Mouse (Mus musculus): ENCODE measurements around the gene Akap2. TPM values are rescaled to one million over a fixed set of nuclear protein-coding genes. Genes with fewer than 3 reads are reported as not detected.

The Akap2 gene
- polyA plus RNA-seq, 1 experiment = 37.8 TPM

- DNase-seq (ENCODE audit: low spot score) = no peak
Observed at GRCm38 (mm10) chr4:57755085-57755484, 37.6 kb downstream of the Akap2 start.

DNA sequence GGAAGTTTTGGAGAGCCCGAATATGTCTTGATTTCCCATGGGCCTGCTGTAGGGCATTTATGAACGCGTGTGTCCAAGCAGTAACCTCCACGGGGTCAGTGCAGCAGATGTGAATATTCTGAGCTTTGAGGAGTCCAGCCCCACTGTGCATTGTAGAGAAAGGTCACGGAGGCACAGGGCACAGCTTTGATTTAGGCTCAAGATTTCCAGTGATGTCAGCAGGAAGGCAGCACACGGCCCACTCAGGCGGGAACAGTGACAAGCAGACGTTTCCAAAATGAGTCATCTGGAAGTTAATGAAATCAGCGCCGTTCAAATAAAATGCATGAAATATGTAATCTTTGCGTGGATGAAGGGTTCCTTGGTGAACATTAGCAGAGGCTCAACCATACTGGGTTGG lies 40.5 kb downstream of the Akap2 start:
- no peak for DNase-seq (ENCODE audit: low spot score)

DNA sequence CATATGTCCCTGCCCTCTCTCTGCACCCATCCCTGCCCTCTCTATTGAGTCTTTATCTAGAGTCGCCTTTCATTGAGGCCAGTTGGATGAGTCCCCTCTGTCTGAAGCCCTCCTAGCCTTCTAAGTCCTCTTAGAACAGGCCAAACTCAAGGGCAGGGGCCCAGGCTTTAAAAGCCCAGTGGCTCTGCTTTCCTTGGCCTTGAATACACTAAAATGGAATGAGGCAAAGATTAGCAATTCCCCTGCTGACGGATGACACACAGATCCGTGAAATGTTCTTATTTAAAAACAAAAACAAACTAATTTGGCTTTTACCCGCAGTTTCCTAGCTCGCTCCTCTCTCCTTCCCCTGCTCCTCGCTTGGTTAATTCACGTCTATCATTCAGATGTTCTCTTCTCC lies 45.0 kb downstream of the Akap2 start:
- no peak for DNase-seq (ENCODE audit: low spot score)

- no peak for DNase-seq (ENCODE audit: low spot score)
Observed at GRCm38 (mm10) chr4:57764392-57764791, 46.9 kb downstream of the Akap2 start.

- DNase-seq (ENCODE audit: low spot score) = no peak
Observed at GRCm38 (mm10) chr4:57764926-57765325, 47.5 kb downstream of the Akap2 start.

GRCm38 (mm10) chr4:57765806-57766205 lies 48.3 kb downstream of the Akap2 start:
- no peak for DNase-seq (ENCODE audit: low spot score)

DNA sequence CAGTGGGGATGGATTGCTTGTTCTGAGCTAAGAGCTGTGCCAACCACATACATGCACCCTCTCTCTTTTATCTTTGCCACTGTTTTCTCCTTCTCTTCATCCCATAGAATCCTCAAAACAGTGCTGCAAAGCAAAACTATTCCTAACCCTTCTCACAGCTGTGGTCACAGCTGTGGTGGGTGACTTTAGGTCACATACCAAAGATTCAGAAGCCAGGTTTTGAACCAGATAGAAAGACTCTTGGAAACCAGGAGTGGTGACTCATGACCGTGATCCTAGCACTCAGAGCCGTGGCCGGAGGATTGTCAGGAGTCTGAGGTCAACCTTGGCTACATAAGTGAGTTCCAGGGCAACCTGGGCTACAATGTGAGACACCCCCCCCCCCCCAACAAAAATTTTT lies 51.5 kb downstream of the Akap2 start:
- DNase-seq (ENCODE audit: low spot score) = no peak

- DNase-seq (ENCODE audit: low spot score) = no peak
Observed at GRCm38 (mm10) chr4:57770185-57770823, 52.8 kb downstream of the Akap2 start.

DNA sequence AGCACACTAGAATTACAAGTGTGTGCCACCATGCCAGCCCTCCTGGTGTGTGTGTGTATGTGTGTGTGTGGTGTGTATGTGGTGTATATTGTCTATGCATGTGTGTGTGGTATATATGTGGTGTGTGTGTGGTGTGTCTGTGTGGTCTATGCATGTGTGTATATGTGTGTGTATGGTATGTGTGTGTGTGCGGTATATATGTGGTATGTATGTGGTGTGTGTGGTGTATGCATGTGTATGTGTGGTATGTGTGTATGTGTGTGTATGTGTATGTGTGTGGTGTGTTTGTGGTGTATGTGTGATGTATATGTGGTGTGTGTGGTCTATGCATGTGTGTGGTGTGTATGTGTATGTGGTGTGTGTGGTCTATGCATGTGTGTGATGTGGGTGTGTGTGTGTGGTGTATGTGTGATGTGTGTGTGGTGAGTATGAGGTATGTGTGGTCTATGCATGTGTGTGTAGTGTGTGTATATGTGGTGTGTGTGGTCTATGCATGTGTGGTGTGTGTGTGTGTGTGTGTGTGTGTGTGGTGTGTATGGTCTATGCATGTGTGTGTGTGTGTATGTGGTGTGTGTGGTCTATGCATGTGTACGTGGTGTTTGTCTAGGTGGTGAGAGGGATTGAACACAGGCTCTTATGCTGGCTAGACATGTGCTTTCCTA lies 54.2 kb downstream of the Akap2 start:
- DNase-seq (ENCODE audit: low spot score) = no peak

- DNase-seq (ENCODE audit: low spot score) = no peak
Observed at GRCm38 (mm10) chr4:57772851-57773510, 55.5 kb downstream of the Akap2 start.

DNA sequence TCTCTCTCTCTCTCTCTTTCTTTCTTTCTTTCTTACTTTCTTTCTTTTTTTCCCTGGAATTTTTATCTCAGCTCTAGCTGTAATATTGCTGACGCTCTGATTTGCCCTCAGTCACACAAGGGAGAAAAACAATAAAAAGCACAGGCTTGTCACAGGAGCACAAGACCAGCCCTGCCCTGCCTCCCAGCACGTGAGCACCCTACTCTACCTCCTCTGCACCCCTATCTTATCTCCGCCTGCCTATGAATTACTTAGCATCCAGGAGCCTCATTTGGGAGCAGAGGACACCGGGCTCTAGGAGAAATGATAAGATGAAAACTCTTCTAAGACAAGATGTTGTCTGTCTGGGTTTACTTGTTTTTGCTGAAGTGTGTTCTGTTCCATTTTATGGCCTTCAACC lies 57.1 kb downstream of the Akap2 start:
- DNase-seq (ENCODE audit: low spot score) = no peak

GRCm38 (mm10) chr4:57775582-57775981 lies 58.1 kb downstream of the Akap2 start:
- no peak for DNase-seq (ENCODE audit: low spot score)

DNA sequence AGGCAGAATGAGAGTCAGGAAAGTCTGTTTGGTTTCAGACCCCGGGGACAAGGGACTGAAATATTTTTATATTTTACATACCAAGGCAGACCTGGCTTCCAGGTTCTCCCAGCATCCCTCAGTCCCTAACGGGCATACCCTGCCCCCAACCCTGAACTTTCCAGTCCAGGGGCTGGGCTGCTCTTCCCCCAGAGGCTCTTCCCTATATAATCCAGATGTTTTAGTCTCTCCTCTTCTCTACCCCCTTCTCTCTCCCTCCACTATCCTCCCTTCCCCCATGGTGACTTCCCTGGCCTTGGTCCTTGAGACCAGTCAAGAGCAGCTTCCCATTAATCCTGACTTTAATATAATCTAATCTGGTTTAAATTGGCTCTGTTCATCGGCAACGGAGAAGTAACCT lies 62.9 kb downstream of the Akap2 start:
- no peak for DNase-seq (ENCODE audit: low spot score)

GRCm38 (mm10) chr4:57780833-57781641 lies 63.6 kb downstream of the Akap2 start:
- DNase-seq (ENCODE audit: low spot score) = no peak

DNA sequence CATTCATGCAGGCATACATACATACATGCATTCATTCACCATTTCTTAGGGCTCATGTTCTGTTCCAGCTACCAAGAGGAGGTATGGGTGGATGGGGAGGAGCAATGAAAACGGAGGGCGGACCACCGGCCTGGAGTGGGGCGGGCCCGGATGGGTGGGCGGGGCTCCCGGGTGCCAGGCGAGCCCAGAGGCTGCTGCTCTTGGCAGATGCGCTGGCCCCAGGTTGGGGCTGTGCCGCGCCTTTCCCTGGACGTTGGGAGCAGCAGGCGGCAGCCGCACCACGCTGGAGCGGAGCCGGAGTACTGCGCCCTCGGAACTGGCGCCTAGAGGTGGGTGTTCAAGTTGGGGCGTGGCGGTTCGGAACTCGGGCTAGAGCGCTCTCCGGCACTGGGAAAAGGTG lies 64.5 kb downstream of the Akap2 start:
- peak; percentile 58 for DNase-seq (ENCODE audit: low spot score)

GRCm38 (mm10) chr4:57782549-57783390 lies 65.3 kb downstream of the Akap2 start:
- DNase-seq (ENCODE audit: low spot score) = no peak

GRCm38 (mm10) chr4:57783391-57783770 lies 65.9 kb downstream of the Akap2 start:
- no peak for DNase-seq (ENCODE audit: low spot score)

DNA sequence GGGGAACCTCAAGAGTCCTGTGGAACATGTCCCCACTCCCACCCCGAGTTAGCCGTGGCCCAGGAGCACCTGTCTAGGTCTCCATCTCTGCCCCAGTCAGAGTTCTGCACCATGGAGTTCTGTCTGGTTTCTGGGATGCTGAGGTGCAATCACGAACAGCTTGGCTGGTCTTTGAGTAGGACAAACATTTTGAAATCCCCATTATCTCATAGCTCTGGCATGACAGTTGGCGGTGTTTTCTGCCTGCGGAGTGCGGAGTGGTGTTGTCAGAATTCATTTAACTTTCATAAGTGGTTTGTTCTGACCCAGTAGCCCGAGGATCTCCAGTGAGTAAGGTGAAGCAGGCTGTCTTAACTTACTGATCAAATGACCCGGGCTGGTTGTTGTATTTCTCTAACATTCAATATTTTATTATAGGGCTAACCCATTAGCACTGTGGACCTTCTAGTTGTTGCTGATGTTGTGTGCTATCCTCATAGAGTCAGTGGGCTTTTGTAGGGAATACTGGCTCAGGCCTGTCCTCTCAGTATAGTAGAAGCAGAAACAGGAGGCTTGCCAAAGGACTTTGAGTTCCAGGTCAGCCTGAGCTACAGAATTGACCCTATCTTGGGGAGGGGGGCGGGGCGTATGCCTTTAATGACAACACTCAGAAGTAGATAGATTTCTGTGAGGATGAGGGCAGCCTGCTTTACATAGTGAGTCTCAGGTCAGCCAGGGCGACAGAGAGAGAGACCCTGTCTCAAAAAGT lies 66.6 kb downstream of the Akap2 start:
- DNase-seq (ENCODE audit: low spot score) = no peak

GRCm38 (mm10) chr4:57788709-57789108 lies 71.3 kb downstream of the Akap2 start:
- no peak for DNase-seq (ENCODE audit: low spot score)

DNA sequence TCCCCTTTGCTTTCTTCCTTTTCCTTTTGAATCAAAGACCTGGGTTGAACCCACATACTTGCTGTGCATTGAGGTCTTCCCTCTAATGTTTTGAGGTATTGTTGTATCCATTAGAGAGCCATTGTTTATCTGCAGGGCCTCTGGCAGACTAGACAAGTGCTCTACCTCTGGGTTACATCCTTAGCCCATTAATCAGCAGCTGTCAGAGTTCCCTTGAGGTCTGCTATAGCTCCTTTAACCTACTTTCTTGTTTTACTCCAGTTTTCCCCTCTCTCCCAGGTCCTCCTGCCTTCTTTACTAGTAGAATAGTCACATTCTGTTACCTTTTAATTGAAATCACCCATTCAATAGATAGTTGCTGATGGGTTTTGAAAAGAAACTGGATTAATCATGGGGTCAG lies 71.7 kb downstream of the Akap2 start:
- no peak for DNase-seq (ENCODE audit: low spot score)

GRCm38 (mm10) chr4:57793989-57794388 lies 76.5 kb downstream of the Akap2 start:
- no peak for DNase-seq (ENCODE audit: low spot score)

All from urinary bladder, adult 2 months (tissue).